Mouse (Mus musculus) megakaryocyte-erythroid progenitor cell, adult 5 weeks (primary cell): ENCODE measurements around the gene Actl6b. TPM values are rescaled to one million over a fixed set of nuclear protein-coding genes. Genes with fewer than 3 reads are reported as not detected.

ENCODE experiments used
- polyA plus RNA-seq: library from polyadenylated mRNA; stranded (reverse); fragments of >175 nt; gene quantifications from 2 replicates; pipeline ENCODE4 v1.2.3, GENCODE M21; 2012

Gene Actl6b
- polyA plus RNA-seq: not detected in 2 replicates

GRCm38 (mm10) chr5:137553411-137553837 is at the start of gene Actl6b:
Gene Actl6b, plus strand, starts transcription at chr5:137553517.

GRCm38 (mm10) chr5:137518436-137518835 is 34.9 kb upstream of the Actl6b start, which contains the start of gene Gigyf1:
Gene Gigyf1, plus strand, starts transcription at chr5:137518548.

GRCm38 (mm10) chr5:137533117-137533827 is 20.0 kb upstream of the Actl6b start, which contains the start of the genes Epo and Gnb2:
Gene Epo, minus strand, starts transcription at chr5:137533242.
Gene Gnb2, minus strand, starts transcription at chr5:137533510.

GRCm38 (mm10) chr5:137569665-137570064 is 16.3 kb downstream of the Actl6b start, which contains the start of gene Tfr2:
Gene Tfr2, plus strand, starts transcription at chr5:137569840.

GRCm38 (mm10) chr5:137600619-137601364 is 47.5 kb downstream of the Actl6b start, which contains the start of gene Mospd3:
Gene Mospd3, minus strand, starts transcription at chr5:137601058.

GRCm38 (mm10) chr5:137613550-137613949 is 60.2 kb downstream of the Actl6b start, which contains the start of gene Pcolce:
Gene Pcolce, minus strand, starts transcription at chr5:137613784.

Other genes with a start within 250 kb of the Actl6b start
- 423 and 553 TPM in 2 replicates for gene Srrt, start 245.8 kb upstream of the Actl6b start, polyA plus RNA-seq
- 70.9 and 87.7 TPM in 2 replicates for gene Trip6, start 239.1 kb upstream of the Actl6b start, polyA plus RNA-seq
- 13.8 and 13.9 TPM in 2 replicates for gene Slc12a9, start 219.9 kb upstream of the Actl6b start, polyA plus RNA-seq
- gene Ephb4, start 203.4 kb upstream of the Actl6b start, polyA plus RNA-seq: 0.11 and 0.28 TPM in 2 replicates
- gene Zan, start 76.5 kb upstream of the Actl6b start, polyA plus RNA-seq: 0.42 and 0.71 TPM in 2 replicates
- 69.8 and 82.0 TPM in 2 replicates for gene Pop7, start 51.0 kb upstream of the Actl6b start, polyA plus RNA-seq
- gene Gigyf1, start 35.0 kb upstream of the Actl6b start, polyA plus RNA-seq: 59.1 and 84.0 TPM in 2 replicates
- gene Epo, start 20.3 kb upstream of the Actl6b start, polyA plus RNA-seq: not detected in 2 replicates
- 450 and 452 TPM in 2 replicates for gene Gnb2, start 20.0 kb upstream of the Actl6b start, polyA plus RNA-seq
- 55.7 and 82.0 TPM in 2 replicates for gene Tfr2, start 16.3 kb downstream of the Actl6b start, polyA plus RNA-seq
- 827 and 993 TPM in 2 replicates for gene Mospd3, start 47.5 kb downstream of the Actl6b start, polyA plus RNA-seq
- gene Pcolce, start 60.3 kb downstream of the Actl6b start, polyA plus RNA-seq: 0.17 and 0.50 TPM in 2 replicates
- 0.11 TPM in 1 of 2 replicates, not detected in the other for gene Fbxo24, start 75.5 kb downstream of the Actl6b start, polyA plus RNA-seq
- 245 and 269 TPM in 2 replicates for gene Lrch4, start 75.6 kb downstream of the Actl6b start, polyA plus RNA-seq
- gene Gm20605, start 75.7 kb downstream of the Actl6b start, polyA plus RNA-seq: 18.6 and 26.8 TPM in 2 replicates
- 86.6 and 124 TPM in 2 replicates for gene Sap25, start 87.8 kb downstream of the Actl6b start, polyA plus RNA-seq
- 0.06 TPM in 1 of 2 replicates, not detected in the other for gene Irs3, start 92.2 kb downstream of the Actl6b start, polyA plus RNA-seq
- 37.4 and 40.4 TPM in 2 replicates for gene Agfg2, start 131.2 kb downstream of the Actl6b start, polyA plus RNA-seq
- gene Nyap1, start 188.1 kb downstream of the Actl6b start, polyA plus RNA-seq: 1.3 and 1.8 TPM in 2 replicates
- 412 and 464 TPM in 2 replicates for gene Tsc22d4, start 192.2 kb downstream of the Actl6b start, polyA plus RNA-seq
- 120 and 122 TPM in 2 replicates for gene Ppp1r35, start 225.3 kb downstream of the Actl6b start, polyA plus RNA-seq
- gene Mepce, start 234.1 kb downstream of the Actl6b start, polyA plus RNA-seq: 186 TPM in 2 replicates
- 1.2 and 2.1 TPM in 2 replicates for gene Zcwpw1, start 234.3 kb downstream of the Actl6b start, polyA plus RNA-seq